Mouse (Mus musculus) megakaryocyte, embryonic 14.5 days (primary cell): ENCODE results near the gene Esyt1.

Source experiments
- FLI1 ChIP-seq: IDR thresholded peaks from 2 replicates; pipeline ENCODE4 v1.6.1; 2012; ENCODE audit warnings: low read length, inconsistent platforms, mixed read lengths
- GATA1 ChIP-seq: IDR thresholded peaks from 3 replicates; pipeline ENCODE4 v1.6.1; 2012; ENCODE audit warnings: mixed read lengths, low read length, inconsistent platforms, borderline replicate concordance

DNA sequence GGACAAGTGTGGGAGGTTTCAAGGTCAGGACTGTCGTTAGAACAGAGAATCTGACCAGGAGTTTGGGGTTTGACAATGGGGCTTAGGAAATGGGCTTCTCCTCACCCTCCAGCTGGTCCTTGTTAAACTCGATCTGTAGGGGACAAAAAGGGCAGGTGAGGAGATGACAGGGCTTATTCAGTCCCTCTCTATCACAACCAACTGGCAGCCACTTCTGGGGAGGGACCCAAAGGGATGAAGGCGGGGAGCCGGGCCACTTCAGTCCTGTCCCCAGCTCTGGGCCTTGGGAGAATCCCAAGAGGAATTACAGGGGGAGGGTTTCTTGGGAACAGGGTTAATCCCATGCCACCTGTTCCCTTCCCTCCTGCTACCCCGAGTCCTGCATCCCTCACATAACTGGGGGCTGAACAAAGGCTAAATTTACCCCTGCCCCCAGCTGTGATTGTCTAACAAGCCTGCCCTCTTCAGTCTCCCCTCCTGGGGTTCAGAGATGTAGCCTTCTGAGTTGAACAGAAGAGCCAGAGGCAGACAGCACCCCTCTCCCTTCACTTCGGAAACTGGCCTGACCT, 29.1 kb downstream of the Esyt1 start:
- TF ChIP-seq GATA1 (no peak), FLI1 (no peak)
